Mouse (Mus musculus): Measurements from ENCODE around the gene Asic3. TPM values are rescaled to one million over a fixed set of nuclear protein-coding genes. Genes with fewer than 3 reads are reported as not detected.
A peak's percentile ranks its signal among the peaks of the same experiment; 100 is the strongest.

The Asic3 gene
- total and polyA plus RNA-seq, 3 experiments, result 0.25 to 1.1 TPM; not detected in 1

DNA sequence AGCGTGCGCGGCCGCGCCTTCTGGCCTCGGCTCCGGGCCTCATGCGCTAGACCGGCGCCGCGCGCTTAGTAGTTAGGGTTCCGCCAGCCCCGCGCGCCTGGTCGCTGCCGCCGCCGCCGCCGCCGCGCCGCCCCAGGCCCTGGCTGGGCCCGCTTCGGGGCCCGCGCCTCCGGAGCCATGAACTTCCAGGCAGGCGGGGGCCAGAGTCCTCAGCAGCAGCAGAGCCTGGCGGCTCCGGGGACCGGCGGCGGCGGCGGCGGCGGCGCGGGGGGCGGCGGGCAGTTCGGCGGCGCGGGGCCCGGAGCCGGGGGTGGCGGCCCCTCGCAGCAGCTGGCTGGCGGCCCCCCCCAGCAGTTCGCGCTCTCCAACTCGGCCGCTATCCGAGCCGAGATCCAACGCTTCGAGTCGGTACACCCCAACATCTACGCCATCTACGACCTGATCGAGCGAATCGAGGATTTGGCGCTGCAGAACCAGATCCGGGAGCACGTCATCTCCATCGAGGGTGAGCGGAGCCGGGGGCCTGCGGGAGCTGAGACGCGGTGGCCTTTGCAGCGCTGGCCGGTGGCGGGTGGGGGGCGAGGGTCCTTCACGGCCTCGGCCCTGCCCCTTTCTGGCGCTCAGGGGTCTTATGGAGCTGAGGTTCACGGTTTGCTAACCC is 39.0 kb downstream of the Asic3 start, which contains the start of gene Agap3:
Gene Agap3, plus strand, starts transcription at position 148 of the 661 bp plus-strand sequence.
- H3K27me3 ChIP-seq (replicated peaks), result peaks cover 31% of the 10 kb centered on the region
- no peaks in the 10 kb centered on the region for H3K9me3 ChIP-seq (replicated peaks; ENCODE audit: low read length)
- DNase-seq (ENCODE audit: extremely low read depth), result peak; percentile 35
- in situ Hi-C loops (cut with MboI; ENCODE audit: low pct_ligation_motif_present, low pct_unique_long_range_greater_than_20kb, low sequenced_read_pairs) (no loop called here), dilution Hi-C loops (cut with MboI; ENCODE audit: extremely low pct_ligation_motif_present, extremely low pct_unique_long_range_greater_than_20kb, low sequenced_read_pairs) (no loop called here)
- no peak within 1 kb of the TSS; the same call in 1 of the 2 replicates for H3K27ac ChIP-seq (ENCODE audit: insufficient read depth, low read depth)
- H3K79me2 ChIP-seq (replicated peaks; ENCODE audit: control insufficient read depth, extremely low read depth, insufficient read depth, poor library complexity, severe bottlenecking), result peaks cover 35% of the 10 kb centered on the region
- peak within 1 kb of the TSS; percentile 81 to 90 (median 84) for H3K4me3 ChIP-seq (replicated peaks in 1 of 3; ENCODE audit: low read depth in 2 of 3, low read length in 2 of 3, poor library complexity in 1 of 3)
- peak within 1 kb of the TSS; percentile 91 for H3K9ac ChIP-seq (ENCODE audit: insufficient read depth, low read depth)
- H3K4me1 ChIP-seq (ENCODE audit: control insufficient read depth in 1 of 2, insufficient read depth in 2 of 2), result peaks cover 24 to 44% of the 10 kb centered on the region in 2 experiments
- H3K4me2 ChIP-seq (ENCODE audit: insufficient read depth, low read depth, poor library complexity, severe bottlenecking), result peak within 1 kb of the TSS; percentile 95
- TF ChIP-seq CHD2 (IDR thresholded peaks at IDR 0.05; ENCODE audit: low read length), result no peak
- no peak for TF ChIP-seq ZC3H11A (IDR thresholded peaks at IDR 0.05; ENCODE audit: low read depth, low read length)
- TF ChIP-seq MAZ (IDR thresholded peaks at IDR 0.05; ENCODE audit: low read depth, low read length), result no peak
- TF ChIP-seq POLR2AphosphoS2 (IDR thresholded peaks at IDR 0.05; ENCODE audit: low read depth, low read length), result no peak
- no peak for TF ChIP-seq GABPA (IDR thresholded peaks at IDR 0.05; ENCODE audit: insufficient replicate concordance, low read depth, low read length)
- no peak for TF ChIP-seq MEF2A (IDR thresholded peaks at IDR 0.05; ENCODE audit: borderline replicate concordance, low read depth, low read length)
- TF ChIP-seq SMC3 (IDR thresholded peaks at IDR 0.05; ENCODE audit: low read depth, low read length), result no peak
- TF ChIP-seq ELF1 (IDR thresholded peaks at IDR 0.05; ENCODE audit: low read depth, low read length), result no peak
- no peak for TF ChIP-seq ZMIZ1 (IDR thresholded peaks at IDR 0.05; ENCODE audit: low read depth, low read length)
- no peak for TF ChIP-seq CTCF (conservative IDR thresholded peaks at IDR 0.05 in 1 of 2, IDR thresholded peaks at IDR 0.05 in 1 of 2; ENCODE audit: low read depth in 2 of 2, low read length in 2 of 2)
- no peak for TF ChIP-seq KAT2A (IDR thresholded peaks at IDR 0.05; ENCODE audit: insufficient replicate concordance, low read length)
- TF ChIP-seq MAFK (IDR thresholded peaks at IDR 0.05; ENCODE audit: insufficient replicate concordance, low read length), result no peak
- TF ChIP-seq BHLHE40 (IDR thresholded peaks at IDR 0.05; ENCODE audit: low read depth, low read length), result no peak
- TF ChIP-seq NELFE (IDR thresholded peaks at IDR 0.05; ENCODE audit: low read depth, low read length), result no peak
- TF ChIP-seq CHD1 (IDR thresholded peaks at IDR 0.05; ENCODE audit: low read depth, low read length), result no peak
- TF ChIP-seq IRF4 (IDR thresholded peaks at IDR 0.05; ENCODE audit: low read depth, low read length), result no peak
- no peak for TF ChIP-seq MYC (IDR thresholded peaks at IDR 0.05; ENCODE audit: low read depth, low read length)
- H3K36me3 ChIP-seq (replicated peaks in 1 of 2; ENCODE audit: control insufficient read depth in 1 of 2, insufficient read depth in 1 of 2, low read length in 1 of 2), result peaks cover 0 to 25% of the 10 kb centered on the region in 2 experiments

DNA sequence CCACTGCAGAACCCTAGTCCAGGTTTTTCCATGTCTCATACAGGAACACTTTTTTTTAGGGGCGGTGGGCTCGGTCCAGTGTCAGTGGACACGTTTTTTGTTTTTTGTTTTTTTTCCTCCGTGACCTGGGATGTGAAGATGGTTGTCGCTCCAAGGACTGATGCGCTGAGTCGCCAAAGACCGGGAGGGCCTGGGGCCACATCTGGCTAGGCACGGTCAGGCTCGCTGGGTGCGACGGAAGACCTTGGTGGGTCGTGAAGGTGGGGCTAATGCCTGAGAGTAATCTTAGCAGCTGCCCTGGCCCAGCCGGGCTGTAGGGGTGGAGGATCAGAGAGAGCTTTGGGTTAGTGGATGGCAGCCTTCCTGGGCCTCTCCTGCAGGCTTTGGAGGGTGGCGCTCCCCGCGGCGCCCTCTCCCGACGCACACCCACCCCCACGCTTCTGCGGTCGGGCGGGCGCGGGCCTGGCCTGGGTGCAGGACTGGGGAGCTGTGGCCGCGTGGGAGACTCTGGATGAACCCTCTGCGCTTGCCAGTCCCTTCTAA is 39.6 kb downstream of the Asic3 start:
- peak; percentile 27 for DNase-seq (ENCODE audit: extremely low read depth)

More for the DNA sequence above, 39.6 kb downstream of the Asic3 start:
- Histone ChIP-seq H3K4me1 (ENCODE audit: control insufficient read depth in 1 of 2, insufficient read depth in 2 of 2) (peaks cover 24 to 43% of the 10 kb centered on the region in 2 experiments), H3K4me2 (ENCODE audit: insufficient read depth, low read depth, poor library complexity, severe bottlenecking) (peak overlapping the region; percentile 95), H3K9ac (ENCODE audit: insufficient read depth, low read depth) (peak overlapping the region; percentile 91), H3K27me3 (replicated peaks) (peaks cover 30% of the 10 kb centered on the region), H3K9me3 (replicated peaks; ENCODE audit: low read length) (no peaks in the 10 kb centered on the region), H3K79me2 (replicated peaks; ENCODE audit: control insufficient read depth, extremely low read depth, insufficient read depth, poor library complexity, severe bottlenecking) (peaks cover 37% of the 10 kb centered on the region), H3K36me3 (replicated peaks in 1 of 2; ENCODE audit: control insufficient read depth in 1 of 2, insufficient read depth in 1 of 2, low read length in 1 of 2) (peaks cover 3 to 31% of the 10 kb centered on the region in 2 experiments), H3K4me3 (replicated peaks in 1 of 3; ENCODE audit: low read depth in 2 of 3, low read length in 2 of 3, poor library complexity in 1 of 3) (peak overlapping the region; percentile 81 to 90 (median 84)), H3K27ac (ENCODE audit: insufficient read depth, low read depth) (no peak overlapping the region)
- in situ Hi-C loops (cut with MboI; ENCODE audit: low pct_ligation_motif_present, low pct_unique_long_range_greater_than_20kb, low sequenced_read_pairs) (no loop called here), dilution Hi-C loops (cut with MboI; ENCODE audit: extremely low pct_ligation_motif_present, extremely low pct_unique_long_range_greater_than_20kb, low sequenced_read_pairs) (no loop called here)
- no peak for TF ChIP-seq POLR2A (IDR thresholded peaks at IDR 0.05; ENCODE audit: low read depth, low read length)
- TF ChIP-seq KAT2A (IDR thresholded peaks at IDR 0.05; ENCODE audit: insufficient replicate concordance, low read length), result 0 out of 2 replicates have a peak, but pooled peaks have one; percentile 32
- peak in 1 of 2 experiments; percentile 14; a peak in 1 of 4 replicates for TF ChIP-seq CTCF (conservative IDR thresholded peaks at IDR 0.05 in 1 of 2, IDR thresholded peaks at IDR 0.05 in 1 of 2; ENCODE audit: low read depth in 2 of 2, low read length in 2 of 2)

All from CH12.LX (cell line).